Mouse (Mus musculus) layer of hippocampus, postnatal 10 days (tissue): ENCODE measurements at regions not wholly inside any gene's neighbourhood (a gene's known extent, or its start where the extent isn't known, plus 50 kb on each side); places are given as distances from the start of the nearest gene placed in this dataset.

ENCODE experiments used
- DNase-seq, 2 experiments: peaks; one replicate each; pipeline ENCODE4 v3.0.0; 2021; ENCODE audit warnings: low spot score in 2 of 2

GRCm38 (mm10) chr15:67902982-67903381 lies 1402.3 kb upstream of the Lrrc6 start:
- no peak for DNase-seq

GRCm38 (mm10) chr15:67901191-67901601 lies 1400.5 kb upstream of the Lrrc6 start:
- peak in 1 of 2 experiments; percentile 20 for DNase-seq

GRCm38 (mm10) chr15:67899772-67900171 lies 1399.1 kb upstream of the Lrrc6 start:
- DNase-seq, result no peak

GRCm38 (mm10) chr15:67898959-67899403 lies 1398.3 kb upstream of the Lrrc6 start:
- peak; percentile 38 to 65 for DNase-seq

GRCm38 (mm10) chr15:67892066-67892465 lies 1391.4 kb upstream of the Lrrc6 start:
- no peak for DNase-seq

- no peak for DNase-seq
Observed at GRCm38 (mm10) chr15:67890612-67891304, 1390.0 kb upstream of the Lrrc6 start.

- no peak for DNase-seq
Observed at GRCm38 (mm10) chr15:67888548-67888947, 1387.8 kb upstream of the Lrrc6 start.

GRCm38 (mm10) chr15:67855291-67855690 lies 1354.6 kb upstream of the Lrrc6 start:
- no peak for DNase-seq

GRCm38 (mm10) chr15:67850118-67850517 lies 1349.4 kb upstream of the Lrrc6 start:
- no peak for DNase-seq

GRCm38 (mm10) chr15:67845707-67846106 lies 1345.0 kb upstream of the Lrrc6 start:
- no peak for DNase-seq

GRCm38 (mm10) chr15:67840671-67841070 lies 1340.0 kb upstream of the Lrrc6 start:
- peak; percentile 21 to 46 for DNase-seq

- DNase-seq, result no peak
Observed at GRCm38 (mm10) chr15:67825796-67826484, 1325.2 kb upstream of the Lrrc6 start.

GRCm38 (mm10) chr15:67823226-67823625 lies 1322.5 kb upstream of the Lrrc6 start:
- DNase-seq, result peak in 1 of 2 experiments; percentile 5

GRCm38 (mm10) chr15:67799871-67800270 lies 1299.2 kb upstream of the Lrrc6 start:
- DNase-seq, result no peak

- DNase-seq, result no peak
Observed at GRCm38 (mm10) chr15:67795578-67795977, 1294.9 kb upstream of the Lrrc6 start.

- DNase-seq, result no peak
Observed at GRCm38 (mm10) chr15:67792822-67793221, 1292.1 kb upstream of the Lrrc6 start.

- no peak for DNase-seq
Observed at GRCm38 (mm10) chr15:67788587-67788986, 1287.9 kb upstream of the Lrrc6 start.

GRCm38 (mm10) chr15:67785583-67785982 lies 1284.9 kb upstream of the Lrrc6 start:
- no peak for DNase-seq

GRCm38 (mm10) chr15:67783754-67784153 lies 1283.0 kb upstream of the Lrrc6 start:
- DNase-seq, result no peak

- no peak for DNase-seq
Observed at GRCm38 (mm10) chr15:67782505-67782904, 1281.8 kb upstream of the Lrrc6 start.

GRCm38 (mm10) chr15:67780856-67781255 lies 1280.1 kb upstream of the Lrrc6 start:
- DNase-seq, result no peak

GRCm38 (mm10) chr15:67767624-67768023 lies 1266.9 kb upstream of the Lrrc6 start:
- DNase-seq, result no peak

- no peak for DNase-seq
Observed at GRCm38 (mm10) chr15:67759221-67759620, 1258.5 kb upstream of the Lrrc6 start.
